Mouse (Mus musculus) urinary bladder, postnatal 14 days (tissue): ENCODE measurements at regions not wholly inside any gene's neighbourhood (a gene's known extent, or its start where the extent isn't known, plus 50 kb on each side); places are given as distances from the start of the nearest gene placed in this dataset.
A peak's percentile ranks its signal among the peaks of the same experiment; 100 is the strongest.

Experiments
- DNase-seq: peaks from one replicate; pipeline ENCODE4 v3.0.0; 2021; ENCODE audit warnings: low spot score

- no peak for DNase-seq
Observed at GRCm38 (mm10) chr8:7796156-7796555, 864.9 kb downstream of the Efnb2 start.

GRCm38 (mm10) chr8:7763820-7764219, 897.2 kb downstream of the Efnb2 start:
- no peak for DNase-seq

GRCm38 (mm10) chr8:7760987-7761386, 900.1 kb downstream of the Efnb2 start:
- DNase-seq = no peak

GRCm38 (mm10) chr8:7732726-7733125, 928.3 kb downstream of the Efnb2 start:
- DNase-seq = peak; percentile 7

GRCm38 (mm10) chr8:7721880-7722279, 939.2 kb downstream of the Efnb2 start:
- no peak for DNase-seq

GRCm38 (mm10) chr8:7718898-7719696, 941.9 kb downstream of the Efnb2 start:
- DNase-seq = no peak

GRCm38 (mm10) chr8:7710764-7711163, 950.3 kb downstream of the Efnb2 start:
- DNase-seq = no peak

- DNase-seq = no peak
Observed at GRCm38 (mm10) chr8:7709406-7709805, 951.6 kb downstream of the Efnb2 start.

- no peak for DNase-seq
Observed at GRCm38 (mm10) chr8:7691355-7691996, 969.6 kb downstream of the Efnb2 start.

- DNase-seq = no peak
Observed at GRCm38 (mm10) chr8:7653804-7654203, 1007.2 kb downstream of the Efnb2 start.
